Mouse (Mus musculus): ENCODE results near the gene Uggt1. TPM values are rescaled to one million over a fixed set of nuclear protein-coding genes. Genes with fewer than 3 reads are reported as not detected.

Gene Uggt1
- polyA plus RNA-seq, 1 experiment from 2014 or later: 55.0 TPM

DNA sequence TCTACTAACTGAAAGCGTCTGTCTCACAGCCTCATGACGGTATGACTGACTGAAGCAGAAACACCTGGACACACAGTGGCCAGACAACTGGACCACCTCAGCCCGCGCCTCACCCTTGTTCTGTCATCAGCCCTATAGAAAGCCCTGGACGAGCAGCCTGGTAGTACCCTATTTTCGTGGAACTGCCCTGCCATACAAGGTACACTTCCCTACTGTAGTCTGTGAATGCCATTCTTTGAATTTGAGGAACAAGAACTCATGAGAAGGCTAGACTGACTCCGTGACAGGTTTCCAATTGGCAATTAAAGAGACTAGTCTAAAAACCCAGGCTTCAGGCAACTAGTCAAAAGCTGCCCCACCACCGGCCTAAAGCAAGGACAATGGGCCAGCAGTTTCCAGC, 123.3 kb downstream of the Uggt1 start:
- no peaks in the 10 kb centered on the region for H3K27me3 ChIP-seq (ENCODE audit: control insufficient read depth, insufficient read depth, low read length)
- ATAC-seq (ENCODE audit: insufficient read depth, low FRiP score): no peak
- no peak overlapping the region for H3K27ac ChIP-seq (ENCODE audit: low read length)
- no peak overlapping the region for H3K4me2 ChIP-seq (ENCODE audit: low read depth, low read length)
- WGBS: 74% methylated on average over 8 of the region's 8 CpGs
- H3K4me1 ChIP-seq (ENCODE audit: control insufficient read depth, insufficient read depth, low read length): peaks cover 14% of the 10 kb centered on the region
- no peak overlapping the region for H3K9ac ChIP-seq (ENCODE audit: low read length)
- no peaks in the 10 kb centered on the region for H3K36me3 ChIP-seq (ENCODE audit: control insufficient read depth, insufficient read depth, low read length)
- no peak overlapping the region for H3K4me3 ChIP-seq (replicated peaks; ENCODE audit: low read length)
- 0 out of 2 replicates have a peak, but pooled peaks cover 3% of the 10 kb centered on the region for H3K9me3 ChIP-seq (replicated peaks; ENCODE audit: control insufficient read depth, low read length)

DNA sequence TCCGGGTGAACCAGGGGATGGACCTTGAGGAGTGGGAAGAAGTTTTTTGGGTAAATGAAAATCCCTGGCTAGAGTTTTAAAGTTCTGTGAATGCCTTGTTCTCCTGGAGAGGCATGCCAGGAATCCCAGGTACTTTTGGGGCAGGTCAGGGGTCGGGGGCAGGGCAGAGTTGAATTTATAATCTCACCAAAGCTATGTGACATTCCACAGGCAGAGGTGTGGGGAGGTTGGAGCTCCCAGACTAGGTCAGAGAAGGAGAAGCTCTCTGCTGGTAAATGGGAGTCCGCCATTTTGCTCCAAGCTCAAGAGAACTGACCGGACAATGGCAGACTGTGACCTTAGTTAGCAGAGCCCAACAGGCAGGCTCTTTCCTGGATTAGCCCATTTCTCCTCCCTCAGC, 125.1 kb downstream of the Uggt1 start:
- Histone ChIP-seq H3K27me3 (ENCODE audit: control insufficient read depth, insufficient read depth, low read length) (no peaks in the 10 kb centered on the region), H3K27ac (ENCODE audit: low read length) (no peak overlapping the region), H3K9ac (ENCODE audit: low read length) (no peak overlapping the region), H3K4me3 (replicated peaks; ENCODE audit: low read length) (no peak overlapping the region), H3K9me3 (replicated peaks; ENCODE audit: control insufficient read depth, low read length) (0 out of 2 replicates have a peak, but pooled peaks cover under 1% of the 10 kb centered on the region), H3K4me1 (ENCODE audit: control insufficient read depth, insufficient read depth, low read length) (peaks cover 8% of the 10 kb centered on the region; the same call in 1 of the 2 replicates), H3K4me2 (ENCODE audit: low read depth, low read length) (no peak overlapping the region), H3K36me3 (ENCODE audit: control insufficient read depth, insufficient read depth, low read length) (no peaks in the 10 kb centered on the region)
- no peak for ATAC-seq (ENCODE audit: insufficient read depth, low FRiP score)
- WGBS: 73% methylated on average over 4 of the region's 4 CpGs

DNA sequence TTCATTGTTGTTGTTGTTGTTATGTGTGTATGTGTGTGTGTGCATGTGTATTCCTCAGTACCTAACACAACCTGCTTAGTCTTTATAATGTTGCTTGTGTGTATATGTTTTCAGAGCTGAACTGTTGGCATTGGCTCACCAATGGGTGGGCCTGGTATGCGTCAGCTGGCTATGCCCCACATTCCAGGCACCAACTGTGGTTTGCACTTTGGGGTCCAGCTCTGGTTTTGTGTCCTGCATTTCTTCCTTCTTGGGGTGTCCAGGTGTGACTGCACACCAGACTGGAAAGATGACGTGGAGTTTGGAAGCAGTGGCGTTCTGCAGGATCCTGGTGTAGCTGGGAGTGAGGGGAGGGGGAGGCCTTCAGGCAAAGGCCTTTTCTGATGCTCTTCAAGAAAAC, 125.6 kb downstream of the Uggt1 start:
- Histone ChIP-seq H3K9ac (ENCODE audit: low read length) (no peak overlapping the region), H3K4me1 (ENCODE audit: control insufficient read depth, insufficient read depth, low read length) (peaks cover 8% of the 10 kb centered on the region; the same call in 1 of the 2 replicates), H3K9me3 (replicated peaks; ENCODE audit: control insufficient read depth, low read length) (no peaks in the 10 kb centered on the region), H3K36me3 (ENCODE audit: control insufficient read depth, insufficient read depth, low read length) (no peaks in the 10 kb centered on the region), H3K4me2 (ENCODE audit: low read depth, low read length) (no peak overlapping the region), H3K4me3 (replicated peaks; ENCODE audit: low read length) (no peak overlapping the region), H3K27me3 (ENCODE audit: control insufficient read depth, insufficient read depth, low read length) (no peaks in the 10 kb centered on the region), H3K27ac (ENCODE audit: low read length) (no peak overlapping the region)
- no peak for ATAC-seq (ENCODE audit: insufficient read depth, low FRiP score)
- 87% methylated on average over 3 of the region's 3 CpGs for WGBS

DNA sequence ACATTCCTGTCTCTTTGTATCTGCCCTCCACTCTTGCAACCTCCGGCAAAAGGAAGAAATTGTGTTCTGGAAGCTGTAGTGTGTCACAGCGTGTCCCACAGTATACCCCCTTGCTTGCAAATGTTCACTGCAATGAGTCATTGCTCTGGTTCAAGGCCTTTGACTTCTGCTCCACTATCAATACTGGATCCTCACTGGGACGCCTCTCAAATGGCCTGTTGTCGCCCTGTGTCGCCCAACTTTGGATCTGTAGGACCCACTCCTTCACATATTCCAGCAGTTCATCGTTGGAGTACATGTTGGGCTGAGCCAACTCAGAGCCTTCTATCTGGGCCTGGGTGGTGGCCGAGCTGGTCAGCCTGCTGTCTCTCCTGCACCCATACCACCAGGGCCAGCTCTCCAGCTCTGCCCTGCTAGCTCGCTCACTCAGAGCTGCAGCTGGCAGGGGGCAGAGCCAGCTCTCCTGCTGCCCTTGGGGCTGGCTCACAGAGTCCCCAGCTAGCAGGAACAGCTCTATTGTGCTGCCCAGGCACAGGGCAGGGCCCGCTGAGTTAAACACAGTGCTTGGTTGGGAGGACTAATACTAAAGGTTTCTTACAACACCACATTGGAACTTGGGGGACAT, 126.3 kb downstream of the Uggt1 start:
- H3K9ac ChIP-seq (ENCODE audit: low read length): no peak overlapping the region
- no peaks in the 10 kb centered on the region for H3K9me3 ChIP-seq (replicated peaks; ENCODE audit: control insufficient read depth, low read length)
- no peak overlapping the region for H3K27ac ChIP-seq (ENCODE audit: low read length)
- ATAC-seq (ENCODE audit: insufficient read depth, low FRiP score): no peak
- WGBS: 82% methylated on average over 9 of the region's 9 CpGs
- H3K36me3 ChIP-seq (ENCODE audit: control insufficient read depth, insufficient read depth, low read length): no peaks in the 10 kb centered on the region
- no peak overlapping the region for H3K4me3 ChIP-seq (replicated peaks; ENCODE audit: low read length)
- H3K4me2 ChIP-seq (ENCODE audit: low read depth, low read length): no peak overlapping the region
- peaks cover 8% of the 10 kb centered on the region; the same call in 1 of the 2 replicates for H3K4me1 ChIP-seq (ENCODE audit: control insufficient read depth, insufficient read depth, low read length)
- H3K27me3 ChIP-seq (ENCODE audit: control insufficient read depth, insufficient read depth, low read length): no peaks in the 10 kb centered on the region

DNA sequence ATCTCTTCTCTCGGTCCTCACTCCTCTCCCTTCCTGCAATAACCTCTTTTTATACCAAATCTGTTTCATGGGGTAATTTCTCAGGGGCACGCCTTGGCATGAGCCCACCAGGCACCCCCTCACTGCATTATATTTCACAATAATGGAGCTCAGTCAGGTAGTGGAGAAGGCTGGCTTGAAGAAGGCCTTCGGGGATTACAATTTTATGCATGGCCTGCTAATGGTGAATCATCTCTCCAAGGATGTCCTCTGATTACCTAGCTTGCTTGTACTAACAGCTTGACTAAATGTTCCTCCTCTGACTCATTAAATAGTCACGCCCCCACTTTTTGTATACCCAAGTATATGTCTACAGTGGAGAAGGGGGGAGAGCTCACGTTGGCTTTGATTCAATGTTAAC, 128.0 kb downstream of the Uggt1 start:
- no peaks in the 10 kb centered on the region for H3K9me3 ChIP-seq (replicated peaks; ENCODE audit: control insufficient read depth, low read length)
- no peaks in the 10 kb centered on the region for H3K27me3 ChIP-seq (ENCODE audit: control insufficient read depth, insufficient read depth, low read length)
- peak; percentile 41; the same call in 1 of the 2 replicates for ATAC-seq (ENCODE audit: insufficient read depth, low FRiP score)
- peaks cover 8% of the 10 kb centered on the region; the same call in 1 of the 2 replicates for H3K4me1 ChIP-seq (ENCODE audit: control insufficient read depth, insufficient read depth, low read length)
- no peak overlapping the region for H3K4me2 ChIP-seq (ENCODE audit: low read depth, low read length)
- WGBS: 63% methylated on average over 5 of the region's 5 CpGs
- H3K4me3 ChIP-seq (replicated peaks; ENCODE audit: low read length): no peak overlapping the region
- no peak overlapping the region for H3K9ac ChIP-seq (ENCODE audit: low read length)
- no peaks in the 10 kb centered on the region for H3K36me3 ChIP-seq (ENCODE audit: control insufficient read depth, insufficient read depth, low read length)
- no peak overlapping the region for H3K27ac ChIP-seq (ENCODE audit: low read length)

DNA sequence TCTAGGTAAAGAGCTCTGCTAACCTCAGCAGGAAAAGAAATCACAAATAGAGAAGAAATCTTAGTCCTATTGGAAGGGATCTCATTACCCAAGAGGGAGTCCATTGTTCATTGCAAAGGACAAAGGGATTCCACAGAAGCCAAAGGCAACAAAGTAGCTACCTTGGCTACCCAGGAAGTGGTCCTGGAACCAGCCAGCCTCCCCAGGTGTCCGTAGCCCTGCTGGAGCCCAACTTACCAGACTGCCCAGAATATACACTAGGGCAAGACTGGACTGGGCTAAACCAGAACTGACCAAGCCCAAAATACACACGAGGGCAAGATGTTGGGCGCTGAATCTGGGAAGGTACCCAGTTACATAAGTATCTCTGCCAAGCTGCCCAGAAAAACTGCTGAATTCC, 129.7 kb downstream of the Uggt1 start:
- no peak overlapping the region for H3K4me2 ChIP-seq (ENCODE audit: low read depth, low read length)
- H3K9ac ChIP-seq (ENCODE audit: low read length): no peak overlapping the region
- ATAC-seq (ENCODE audit: insufficient read depth, low FRiP score): no peak
- H3K27ac ChIP-seq (ENCODE audit: low read length): no peak overlapping the region
- WGBS: 91% methylated on average over 3 of the region's 3 CpGs
- no peaks in the 10 kb centered on the region for H3K36me3 ChIP-seq (ENCODE audit: control insufficient read depth, insufficient read depth, low read length)
- no peaks in the 10 kb centered on the region for H3K27me3 ChIP-seq (ENCODE audit: control insufficient read depth, insufficient read depth, low read length)
- H3K9me3 ChIP-seq (replicated peaks; ENCODE audit: control insufficient read depth, low read length): no peaks in the 10 kb centered on the region
- no peak overlapping the region for H3K4me3 ChIP-seq (replicated peaks; ENCODE audit: low read length)
- H3K4me1 ChIP-seq (ENCODE audit: control insufficient read depth, insufficient read depth, low read length): no peaks in the 10 kb centered on the region

DNA sequence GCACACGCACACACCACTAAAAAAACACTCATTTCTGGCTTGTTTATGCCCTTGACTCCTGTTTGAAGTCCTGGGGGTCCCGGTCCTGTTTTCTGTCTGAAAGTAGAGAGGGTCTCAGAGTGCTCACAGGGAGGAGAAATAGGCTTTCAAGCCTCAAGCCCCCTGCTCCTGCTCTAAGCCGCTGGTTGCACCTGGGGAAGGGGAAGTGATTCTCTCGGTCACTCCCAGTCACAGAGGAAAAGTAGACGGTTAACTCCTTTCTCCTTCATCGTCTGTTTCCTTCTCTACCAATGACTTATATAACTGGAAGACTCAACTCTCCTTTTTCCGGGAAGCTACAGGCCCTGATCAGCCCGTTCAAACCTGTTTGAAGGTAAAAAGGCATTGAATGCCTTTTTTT, 130.8 kb downstream of the Uggt1 start:
- no peak overlapping the region for H3K27ac ChIP-seq (ENCODE audit: low read length)
- H3K4me3 ChIP-seq (replicated peaks; ENCODE audit: low read length): no peak overlapping the region
- no peaks in the 10 kb centered on the region for H3K9me3 ChIP-seq (replicated peaks; ENCODE audit: control insufficient read depth, low read length)
- H3K9ac ChIP-seq (ENCODE audit: low read length): no peak overlapping the region
- no peaks in the 10 kb centered on the region for H3K36me3 ChIP-seq (ENCODE audit: control insufficient read depth, insufficient read depth, low read length)
- H3K27me3 ChIP-seq (ENCODE audit: control insufficient read depth, insufficient read depth, low read length): no peaks in the 10 kb centered on the region
- no peak overlapping the region for H3K4me2 ChIP-seq (ENCODE audit: low read depth, low read length)
- ATAC-seq (ENCODE audit: insufficient read depth, low FRiP score): no peak
- 67% methylated on average over 8 of the region's 8 CpGs for WGBS
- H3K4me1 ChIP-seq (ENCODE audit: control insufficient read depth, insufficient read depth, low read length): no peaks in the 10 kb centered on the region

DNA sequence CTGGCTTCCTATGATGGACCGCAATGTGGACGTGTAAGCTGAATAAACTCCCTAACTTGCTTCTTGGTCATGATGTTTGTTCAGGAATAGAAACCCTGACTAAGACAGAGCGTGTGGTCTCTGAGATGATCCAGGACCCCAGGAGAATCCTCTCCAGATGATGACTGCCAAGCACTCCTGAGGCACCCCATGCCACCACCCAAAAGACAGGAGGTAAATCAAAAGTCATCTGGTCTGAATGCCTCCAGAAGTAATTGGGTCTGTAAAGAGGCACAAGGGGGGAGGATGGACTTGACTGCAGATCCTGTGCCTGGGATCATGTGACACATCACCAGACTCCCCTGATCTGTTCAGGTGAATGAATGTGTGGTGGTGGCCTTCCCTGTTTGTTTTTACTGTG, 131.9 kb downstream of the Uggt1 start:
- Histone ChIP-seq H3K4me2 (ENCODE audit: low read depth, low read length) (no peak overlapping the region), H3K4me1 (ENCODE audit: control insufficient read depth, insufficient read depth, low read length) (no peaks in the 10 kb centered on the region), H3K27ac (ENCODE audit: low read length) (no peak overlapping the region), H3K36me3 (ENCODE audit: control insufficient read depth, insufficient read depth, low read length) (no peaks in the 10 kb centered on the region), H3K27me3 (ENCODE audit: control insufficient read depth, insufficient read depth, low read length) (no peaks in the 10 kb centered on the region), H3K9me3 (replicated peaks; ENCODE audit: control insufficient read depth, low read length) (no peaks in the 10 kb centered on the region), H3K9ac (ENCODE audit: low read length) (no peak overlapping the region), H3K4me3 (replicated peaks; ENCODE audit: low read length) (no peak overlapping the region)
- no peak for ATAC-seq (ENCODE audit: insufficient read depth, low FRiP score)
- WGBS: 92% methylated on average over 3 of the region's 3 CpGs

DNA sequence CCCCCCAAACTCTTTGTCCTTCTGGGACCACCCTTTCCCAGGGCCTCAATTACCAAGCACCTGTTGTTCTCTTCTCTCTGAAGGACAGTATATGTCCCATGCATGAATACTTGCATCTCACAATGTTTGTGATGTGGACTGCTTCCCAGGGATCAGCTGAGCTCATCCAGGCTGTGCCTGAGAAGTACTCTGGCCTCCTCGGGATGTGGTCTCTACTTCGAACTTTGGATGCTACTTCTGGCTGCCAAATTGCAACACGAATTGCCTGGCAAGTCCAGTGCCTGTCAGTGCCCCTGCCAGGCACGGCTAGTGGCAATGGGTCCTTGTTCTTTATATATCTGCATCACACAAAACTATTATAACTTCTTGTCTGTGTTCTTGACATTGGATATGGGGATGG, 134.5 kb downstream of the Uggt1 start:
- WGBS: 83% methylated on average over 4 of the region's 4 CpGs
- ATAC-seq (ENCODE audit: insufficient read depth, low FRiP score): no peak

More for the DNA sequence above, 134.5 kb downstream of the Uggt1 start:
- Histone ChIP-seq H3K4me2 (ENCODE audit: low read depth, low read length) (no peak overlapping the region), H3K4me1 (ENCODE audit: control insufficient read depth, insufficient read depth, low read length) (no peaks in the 10 kb centered on the region), H3K27me3 (ENCODE audit: control insufficient read depth, insufficient read depth, low read length) (no peaks in the 10 kb centered on the region), H3K9ac (ENCODE audit: low read length) (no peak overlapping the region), H3K36me3 (ENCODE audit: control insufficient read depth, insufficient read depth, low read length) (peaks cover 13% of the 10 kb centered on the region), H3K9me3 (replicated peaks; ENCODE audit: control insufficient read depth, low read length) (no peaks in the 10 kb centered on the region), H3K4me3 (replicated peaks; ENCODE audit: low read length) (no peak overlapping the region), H3K27ac (ENCODE audit: low read length) (no peak overlapping the region)
